Mouse (Mus musculus): ENCODE data around the gene BC005537. TPM values are rescaled to one million over a fixed set of nuclear protein-coding genes. Genes with fewer than 3 reads are reported as not detected.
"Not testable (repeated sequence)": the region's sequence is repeated elsewhere in the genome, so short reads cannot be mapped to it uniquely, and the experiment has no call there.

The BC005537 gene
- polyA plus RNA-seq (2015; fragmentation: Nextera tagmentation; extraction: Ambion mirVana) = 12.5 and 14.2 TPM in 2 replicates

DNA sequence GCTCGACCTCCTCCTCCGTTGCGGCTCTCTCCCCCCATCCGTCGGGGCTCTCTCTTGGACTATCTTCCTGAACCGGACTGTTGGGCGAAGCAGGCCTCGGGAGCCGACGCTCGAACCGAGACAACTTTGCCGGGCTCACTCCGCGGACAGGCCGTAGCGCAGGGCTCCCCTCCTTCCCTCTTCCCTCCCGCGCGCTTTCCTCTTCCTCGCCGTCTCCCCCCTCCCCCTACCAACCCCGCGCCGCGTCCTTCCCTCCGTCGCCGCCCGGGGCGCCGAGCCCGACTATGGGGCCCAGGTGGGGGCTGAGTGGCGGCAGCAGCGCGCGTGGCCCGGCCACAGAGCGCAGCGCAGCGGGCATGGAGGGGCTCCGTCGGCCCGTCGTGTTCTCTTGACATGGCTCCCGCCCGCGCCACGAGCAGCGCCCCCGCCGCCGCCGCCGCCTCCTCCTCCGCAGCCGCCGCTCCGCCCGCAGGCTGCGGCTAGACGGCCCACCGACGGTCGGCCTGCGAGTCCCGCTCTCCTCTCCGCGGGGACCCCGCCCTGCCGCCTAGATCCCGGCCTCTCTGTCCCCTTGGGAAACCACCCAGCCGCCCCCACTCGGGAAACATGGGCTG is at the start of gene BC005537:
Gene BC005537, plus strand, starts transcription at position 350 of the 614 bp plus-strand sequence.
- peak within 1 kb of the TSS; percentile 72 for H3K4me2 ChIP-seq
- H3K9ac ChIP-seq = peak within 1 kb of the TSS; percentile 97
- no peaks in the 10 kb centered on the region for H3K27me3 ChIP-seq (replicated peaks)
- WGBS = 1% methylated on average over 71 of the region's 74 CpGs
- 0 out of 2 replicates have a peak, but pooled peaks cover 2% of the 10 kb centered on the region for H3K36me3 ChIP-seq
- no peaks in the 10 kb centered on the region for H3K9me3 ChIP-seq
- peak within 1 kb of the TSS; percentile 98 for H3K4me3 ChIP-seq (replicated peaks)
- peak; percentile 32 for ATAC-seq (ENCODE audit: insufficient read depth, low FRiP score, low read depth)
- peak within 1 kb of the TSS; percentile 100 for H3K27ac ChIP-seq
- peaks cover 12% of the 10 kb centered on the region; the same call in 1 of the 2 replicates for H3K4me1 ChIP-seq

DNA sequence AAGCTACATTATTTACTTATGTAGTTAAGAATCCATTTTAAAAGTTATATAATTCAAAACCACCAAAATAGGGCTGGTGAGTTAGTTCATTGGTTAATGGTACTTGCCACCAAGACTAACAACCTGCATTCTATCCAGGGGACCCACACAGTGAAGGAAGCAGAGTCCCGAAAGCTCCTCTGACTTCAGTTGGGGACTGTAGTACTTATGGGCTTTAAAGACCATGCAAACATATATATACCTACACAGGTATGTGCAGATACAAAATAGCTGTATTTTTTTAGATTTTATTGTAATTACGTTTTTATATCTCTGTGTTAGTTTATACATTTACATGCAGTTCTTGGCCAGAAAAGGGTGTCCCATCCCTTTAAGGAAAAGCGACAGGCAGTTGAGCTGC is 44.7 kb upstream of the BC005537 start:
- Histone ChIP-seq H3K4me1 (no peaks in the 10 kb centered on the region), H3K9ac (no peak overlapping the region), H3K27ac (no peak overlapping the region), H3K4me3 (replicated peaks) (no peak overlapping the region), H3K9me3 (no peaks in the 10 kb centered on the region), H3K4me2 (no peak overlapping the region), H3K27me3 (replicated peaks) (no peaks in the 10 kb centered on the region), H3K36me3 (peaks cover 7% of the 10 kb centered on the region; the same call in 1 of the 2 replicates)
- 96% methylated on average over 3 of the region's 3 CpGs for WGBS
- ATAC-seq (ENCODE audit: insufficient read depth, low FRiP score, low read depth) = no peak

GRCm38 (mm10) chr13:24757820-24758564 is 43.5 kb upstream of the BC005537 start:
- ATAC-seq (ENCODE audit: insufficient read depth, low FRiP score, low read depth) = no peak
- Histone ChIP-seq H3K9ac (no peak overlapping the region), H3K27ac (no peak overlapping the region), H3K4me2 (no peak overlapping the region), H3K4me1 (no peaks in the 10 kb centered on the region; the same call in 1 of the 2 replicates), H3K27me3 (replicated peaks) (no peaks in the 10 kb centered on the region), H3K36me3 (peaks cover 7% of the 10 kb centered on the region; the same call in 1 of the 2 replicates), H3K9me3 (no peaks in the 10 kb centered on the region), H3K4me3 (replicated peaks) (no peak overlapping the region)
- 80% methylated on average over 12 of the region's 12 CpGs for WGBS

- Histone ChIP-seq H3K4me3 (replicated peaks) (no peak overlapping the region), H3K4me2 (no peak overlapping the region; the same call in 1 of the 2 replicates), H3K36me3 (no peaks in the 10 kb centered on the region), H3K4me1 (no peaks in the 10 kb centered on the region; the same call in 1 of the 2 replicates), H3K27me3 (replicated peaks) (no peaks in the 10 kb centered on the region), H3K9me3 (no peaks in the 10 kb centered on the region), H3K27ac (no peak overlapping the region), H3K9ac (no peak overlapping the region)
- no peak for ATAC-seq (ENCODE audit: insufficient read depth, low FRiP score, low read depth)
- WGBS = 71% methylated on average over 10 of the region's 10 CpGs
Measured at GRCm38 (mm10) chr13:24759451-24759850, 42.0 kb upstream of the BC005537 start.

GRCm38 (mm10) chr13:24760351-24760870 is 41.0 kb upstream of the BC005537 start:
- Histone ChIP-seq H3K9me3 (no peaks in the 10 kb centered on the region), H3K9ac (no peak overlapping the region), H3K27me3 (replicated peaks) (no peaks in the 10 kb centered on the region), H3K27ac (no peak overlapping the region), H3K4me1 (no peaks in the 10 kb centered on the region; the same call in 1 of the 2 replicates), H3K4me2 (peak overlapping the region; percentile 80), H3K4me3 (replicated peaks) (peak overlapping the region; percentile 99), H3K36me3 (no peaks in the 10 kb centered on the region)
- no peak for ATAC-seq (ENCODE audit: insufficient read depth, low FRiP score, low read depth)
- 48% methylated on average over 5 of the region's 5 CpGs for WGBS

GRCm38 (mm10) chr13:24761083-24761402 is 40.4 kb upstream of the BC005537 start:
- Histone ChIP-seq H3K4me2 (peak overlapping the region; percentile 80), H3K9me3 (no peaks in the 10 kb centered on the region), H3K27ac (peak overlapping the region; percentile 98), H3K4me1 (no peaks in the 10 kb centered on the region; the same call in 1 of the 2 replicates), H3K27me3 (replicated peaks) (no peaks in the 10 kb centered on the region), H3K9ac (peak overlapping the region; percentile 54; the same call in 1 of the 2 replicates), H3K4me3 (replicated peaks) (peak overlapping the region; percentile 99), H3K36me3 (no peaks in the 10 kb centered on the region)
- ATAC-seq (ENCODE audit: insufficient read depth, low FRiP score, low read depth) = no peak
- 2% methylated on average over 10 of the region's 10 CpGs for WGBS

DNA sequence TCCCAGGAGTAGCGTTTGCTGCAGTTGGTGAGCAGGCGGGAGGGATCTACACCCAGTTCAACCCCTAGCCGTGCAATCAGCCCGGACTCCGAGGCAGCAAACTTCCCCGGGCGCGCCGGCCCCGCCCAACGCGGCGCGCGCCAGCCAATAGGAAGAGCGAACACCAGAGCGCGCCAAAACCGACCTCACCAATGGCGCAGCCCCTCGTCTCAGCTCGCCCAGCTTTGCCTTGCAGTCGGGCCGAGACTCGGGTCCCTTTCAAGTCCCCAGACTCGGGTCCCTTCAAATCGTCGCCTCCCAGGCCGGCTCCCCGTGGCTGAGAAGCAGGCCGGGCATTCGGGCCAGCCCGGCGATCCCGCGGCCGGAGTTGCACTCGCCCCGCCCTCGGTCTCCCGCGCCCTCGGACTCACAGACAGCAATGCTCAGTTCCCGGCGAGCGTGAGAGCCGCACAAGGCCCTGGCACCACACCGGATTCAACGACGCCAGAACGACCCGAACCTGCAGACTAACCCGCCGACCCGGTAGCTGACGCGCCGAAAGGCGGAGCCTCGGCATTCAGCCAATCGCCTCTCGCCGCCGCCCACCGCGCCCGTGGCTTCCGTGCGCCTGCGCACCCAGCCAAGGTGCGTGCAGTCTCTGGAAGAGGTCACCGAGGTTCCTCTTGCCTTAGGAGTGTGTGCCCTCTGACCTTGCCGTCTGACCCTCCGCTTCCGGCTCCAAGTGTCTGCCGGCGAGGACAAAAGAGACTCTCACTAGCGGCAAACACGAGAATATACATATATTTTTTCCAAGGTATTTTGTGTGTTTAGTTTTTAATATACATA is 39.8 kb upstream of the BC005537 start, which contains the start of gene Gmnn:
Gene Gmnn, minus strand, starts transcription at position 521 of the 825 bp plus-strand sequence.
- under 1% methylated on average over 78 of the region's 79 CpGs for WGBS

GRCm38 (mm10) chr13:24762254-24762653 is 39.2 kb upstream of the BC005537 start:
- 29% methylated on average over 4 of the region's 4 CpGs for WGBS
- no peak overlapping the region for H3K9ac ChIP-seq

More for the DNA sequence above, 39.8 kb upstream of the BC005537 start, which contains the start of gene Gmnn:
- H3K4me3 ChIP-seq (replicated peaks) = peak within 1 kb of the TSS; percentile 99
- H3K9ac ChIP-seq = peak within 1 kb of the TSS; percentile 85
- no peaks in the 10 kb centered on the region for H3K27me3 ChIP-seq (replicated peaks)
- no peaks in the 10 kb centered on the region for H3K36me3 ChIP-seq
- ATAC-seq (ENCODE audit: insufficient read depth, low FRiP score, low read depth) = peak; percentile 99
- no peaks in the 10 kb centered on the region for H3K9me3 ChIP-seq
- H3K4me2 ChIP-seq = peak within 1 kb of the TSS; percentile 80
- H3K4me1 ChIP-seq = no peaks in the 10 kb centered on the region; the same call in 1 of the 2 replicates
- peak within 1 kb of the TSS; percentile 98 for H3K27ac ChIP-seq

GRCm38 (mm10) chr13:24767809-24768208 is 33.6 kb upstream of the BC005537 start:
- H3K4me2 ChIP-seq; H3K27me3 ChIP-seq (replicated peaks); ATAC-seq (ENCODE audit: insufficient read depth, low FRiP score, low read depth); H3K27ac ChIP-seq; H3K9ac ChIP-seq; H3K4me3 ChIP-seq (replicated peaks); H3K36me3 ChIP-seq; H3K4me1 ChIP-seq; H3K9me3 ChIP-seq: not testable (repeated sequence)
- 68% methylated on average over 4 of the region's 4 CpGs for WGBS

More at GRCm38 (mm10) chr13:24762254-24762653, 39.2 kb upstream of the BC005537 start:
- ATAC-seq (ENCODE audit: insufficient read depth, low FRiP score, low read depth) = no peak
- Histone ChIP-seq H3K4me3 (replicated peaks) (peak overlapping the region; percentile 99), H3K36me3 (no peaks in the 10 kb centered on the region), H3K4me2 (peak overlapping the region; percentile 80), H3K27ac (peak overlapping the region; percentile 18; the same call in 1 of the 2 replicates), H3K4me1 (no peaks in the 10 kb centered on the region; the same call in 1 of the 2 replicates), H3K27me3 (replicated peaks) (no peaks in the 10 kb centered on the region), H3K9me3 (no peaks in the 10 kb centered on the region)

DNA sequence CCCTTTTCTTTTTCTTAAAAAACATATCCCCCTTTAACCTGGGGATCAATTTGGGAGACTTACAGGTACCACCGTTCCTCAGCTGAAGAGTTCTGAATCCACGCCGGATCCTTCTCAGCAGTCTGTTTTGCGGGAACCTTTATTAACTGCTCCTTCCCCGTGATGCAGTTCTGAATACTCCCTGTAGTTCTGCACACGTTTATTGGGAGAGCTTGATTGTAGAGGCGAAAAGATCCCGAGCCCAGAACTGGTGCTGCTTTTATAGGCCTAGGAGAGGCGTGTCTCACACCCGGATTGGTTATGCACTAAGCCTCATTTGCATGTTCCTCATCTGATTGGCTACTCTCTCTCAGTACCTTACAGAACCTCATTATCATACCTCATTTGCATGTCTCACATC is 30.0 kb upstream of the BC005537 start:
- H3K27ac ChIP-seq; H3K4me2 ChIP-seq; H3K27me3 ChIP-seq (replicated peaks); H3K4me3 ChIP-seq (replicated peaks); H3K4me1 ChIP-seq; H3K9ac ChIP-seq; H3K36me3 ChIP-seq; H3K9me3 ChIP-seq; ATAC-seq (ENCODE audit: insufficient read depth, low FRiP score, low read depth): not testable (repeated sequence)
- WGBS = 94% methylated on average over 10 of the region's 10 CpGs

GRCm38 (mm10) chr13:24776146-24776844 is 25.2 kb upstream of the BC005537 start:
- no peak overlapping the region for H3K4me3 ChIP-seq (replicated peaks)
- no peak for ATAC-seq (ENCODE audit: insufficient read depth, low FRiP score, low read depth)

More at GRCm38 (mm10) chr13:24776146-24776844, 25.2 kb upstream of the BC005537 start:
- Histone ChIP-seq H3K9me3 (no peaks in the 10 kb centered on the region), H3K27me3 (replicated peaks) (no peaks in the 10 kb centered on the region), H3K36me3 (no peaks in the 10 kb centered on the region), H3K4me2 (no peak overlapping the region), H3K27ac (no peak overlapping the region), H3K9ac (no peak overlapping the region), H3K4me1 (no peaks in the 10 kb centered on the region)
- 45% methylated on average over 7 of the region's 7 CpGs for WGBS

All from stomach, embryonic 15.5 days (tissue).